Mouse (Mus musculus) hindbrain, embryonic 14.5 days (tissue): ENCODE data around the gene Zfp462. TPM values are rescaled to one million over a fixed set of nuclear protein-coding genes. Genes with fewer than 3 reads are reported as not detected.

ENCODE experiments used
- ATAC-seq: fragments of 200-750 bp; cut with Nextera tagmentation; 2 replicates; pipeline ENCODE4 v1.8.0; 2017; ENCODE audit warnings: moderate number of reproducible peaks, mild to moderate bottlenecking, moderate TSS enrichment, moderate library complexity; ENCODE audit not compliant: low FRiP score
- DNase-seq: peaks from one replicate; pipeline ENCODE4 v3.0.0-alpha.2; 2015; ENCODE audit warnings: low spot score
- H3K27ac ChIP-seq: fragments of 300-500 bp; sonication (generic); 2 replicates; pipeline ENCODE4 v1.5.1; 2014; ENCODE audit warnings: mild to moderate bottlenecking, moderate library complexity
- H3K27me3 ChIP-seq: fragments of 300-500 bp; sonication (generic); 2 replicates; pipeline ENCODE4 v1.6.1; 2014; ENCODE audit warnings: mild to moderate bottlenecking, low read length, mixed read lengths; ENCODE audit not compliant: control insufficient read depth, insufficient read depth
- H3K36me3 ChIP-seq: fragments of 300-500 bp; sonication (generic); replicated peaks from 2 replicates; pipeline ENCODE4 v1.6.1; 2014; ENCODE audit not compliant: control insufficient read depth, insufficient read depth
- H3K4me1 ChIP-seq: fragments of 300-500 bp; sonication (generic); replicated peaks from 2 replicates; pipeline ENCODE4 v1.6.1; 2014; ENCODE audit warnings: antibody characterized with exemption, low read length, mixed read lengths; ENCODE audit not compliant: control insufficient read depth, insufficient read depth
- H3K4me2 ChIP-seq: fragments of 300-500 bp; sonication (generic); replicated peaks from 2 replicates; pipeline ENCODE4 v1.6.1; 2014; ENCODE audit warnings: mild to moderate bottlenecking, moderate library complexity
- H3K4me3 ChIP-seq: fragments of 300-500 bp; sonication (generic); replicated peaks from 2 replicates; pipeline ENCODE4 v1.5.1; 2014; ENCODE audit warnings: mild to moderate bottlenecking, low read length
- H3K9ac ChIP-seq: fragments of 300-500 bp; sonication (generic); 2 replicates; pipeline ENCODE4 v1.6.1; 2014
- H3K9me3 ChIP-seq: fragments of 300-500 bp; sonication (generic); 2 replicates; pipeline ENCODE4 v1.6.1; 2016; ENCODE audit warnings: low read length; ENCODE audit not compliant: control insufficient read depth
- WGBS: fragments of 180-500 bp; shearing (Covaris S2); extraction: QIAGEN DNeasy Blood & Tissue Kit; methylation state at CpG from one replicate; pipeline ENCODE4 v1.1.7; 2014; 5-methylcytosine and 5-hydroxymethylcytosine counted together
- polyA plus RNA-seq: library from polyadenylated mRNA; unstranded; fragments of >200 nt; fragmentation: Nextera tagmentation; extraction: Ambion mirVana; gene quantifications from 2 replicates; pipeline ENCODE4 v1.2.1, GENCODE M21; 2014

The Zfp462 gene
- polyA plus RNA-seq, 1 experiment from 2014 or later = 13.8 TPM

DNA sequence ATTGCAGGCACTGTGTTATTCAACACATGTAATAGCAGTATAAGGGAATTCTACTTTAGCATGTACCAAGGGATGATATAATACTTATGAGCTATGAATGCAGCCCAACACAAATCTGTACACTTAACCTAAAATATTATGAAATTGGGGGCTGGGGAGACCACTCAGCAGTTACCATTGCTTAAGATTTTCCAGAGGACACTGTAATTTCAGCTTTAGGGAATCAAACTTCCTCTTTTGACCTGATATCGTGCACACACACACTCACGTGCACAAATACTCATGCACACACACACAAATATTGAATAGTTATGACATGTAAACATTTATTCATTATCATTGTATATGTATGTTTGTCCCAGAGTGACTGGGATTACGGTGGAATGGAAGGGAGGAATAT lies 179.3 kb downstream of the Zfp462 start:
- Histone ChIP-seq H3K4me1 (0 out of 2 replicates have a peak, but pooled peaks cover 5% of the 10 kb centered on the region), H3K36me3 (no peaks in the 10 kb centered on the region), H3K27me3 (no peaks in the 10 kb centered on the region), H3K4me2 (no peak overlapping the region), H3K9me3 (no peaks in the 10 kb centered on the region), H3K9ac (no peak overlapping the region), H3K4me3 (no peak overlapping the region), H3K27ac (no peak overlapping the region)
- 90% methylated on average over 3 of the region's 3 CpGs for WGBS
- no peak for DNase-seq
- ATAC-seq = no peak

DNA sequence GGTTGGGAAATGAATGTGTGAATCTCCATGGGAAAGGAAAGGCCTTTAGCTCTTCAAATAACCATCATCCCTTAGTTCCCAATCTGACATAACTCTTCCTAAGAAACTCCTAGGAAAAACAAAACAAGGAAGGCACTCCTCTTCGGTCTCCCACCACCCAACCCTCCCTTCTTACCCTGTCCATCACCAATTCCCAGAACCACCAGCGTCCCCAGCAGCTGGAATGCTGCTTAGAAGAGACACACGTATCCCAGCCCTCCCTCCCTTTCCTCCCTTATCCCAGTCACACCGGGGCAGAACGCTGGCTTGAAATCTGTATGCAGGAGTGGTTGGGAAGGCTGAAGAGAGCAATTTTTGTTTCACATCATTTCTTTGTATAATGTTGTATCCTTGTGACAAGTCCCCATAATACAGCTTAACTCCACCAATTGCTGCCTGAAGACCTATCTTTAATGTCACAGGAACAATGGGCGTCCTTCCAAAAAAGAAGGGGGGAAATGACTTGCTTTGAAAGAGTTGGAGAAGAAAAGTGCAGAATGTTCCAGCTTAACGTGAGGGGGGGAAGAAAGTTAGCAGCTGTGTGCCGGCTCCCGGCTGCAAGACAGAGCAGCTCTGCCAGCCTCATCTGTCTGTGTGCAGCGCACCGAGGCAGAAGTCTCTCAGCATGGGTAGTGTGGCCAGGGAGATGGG lies 180.3 kb downstream of the Zfp462 start:
- Histone ChIP-seq H3K9me3 (no peaks in the 10 kb centered on the region), H3K4me1 (0 out of 2 replicates have a peak, but pooled peaks cover 5% of the 10 kb centered on the region), H3K27me3 (no peaks in the 10 kb centered on the region), H3K36me3 (no peaks in the 10 kb centered on the region), H3K9ac (no peak overlapping the region), H3K4me2 (no peak overlapping the region), H3K27ac (no peak overlapping the region), H3K4me3 (no peak overlapping the region)
- 26% methylated on average over 11 of the region's 11 CpGs for WGBS
- ATAC-seq = no peak
- DNase-seq = no peak

DNA sequence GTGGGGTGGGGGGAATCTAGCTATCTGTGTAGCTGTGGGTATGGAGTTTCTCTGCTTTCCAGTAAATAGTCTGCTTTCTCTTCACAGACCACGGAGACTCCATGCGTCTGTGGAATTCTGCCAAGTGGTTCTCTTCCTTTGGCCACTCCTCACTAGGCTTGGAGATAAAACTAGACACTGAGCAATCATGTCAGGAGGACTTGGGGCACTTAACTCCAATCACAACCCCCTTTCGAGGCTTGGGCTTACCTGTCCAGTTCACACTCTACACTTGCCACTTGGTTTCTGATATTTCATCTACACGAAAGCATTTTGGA lies 180.8 kb downstream of the Zfp462 start:
- H3K9me3 ChIP-seq = no peaks in the 10 kb centered on the region
- H3K9ac ChIP-seq = no peak overlapping the region
- ATAC-seq = no peak
- no peak for DNase-seq
- H3K36me3 ChIP-seq = no peaks in the 10 kb centered on the region
- H3K27me3 ChIP-seq = no peaks in the 10 kb centered on the region
- 78% methylated on average over 4 of the region's 4 CpGs for WGBS
- no peak overlapping the region for H3K4me3 ChIP-seq
- 0 out of 2 replicates have a peak, but pooled peaks cover 5% of the 10 kb centered on the region for H3K4me1 ChIP-seq
- H3K4me2 ChIP-seq = no peak overlapping the region
- H3K27ac ChIP-seq = no peak overlapping the region

DNA sequence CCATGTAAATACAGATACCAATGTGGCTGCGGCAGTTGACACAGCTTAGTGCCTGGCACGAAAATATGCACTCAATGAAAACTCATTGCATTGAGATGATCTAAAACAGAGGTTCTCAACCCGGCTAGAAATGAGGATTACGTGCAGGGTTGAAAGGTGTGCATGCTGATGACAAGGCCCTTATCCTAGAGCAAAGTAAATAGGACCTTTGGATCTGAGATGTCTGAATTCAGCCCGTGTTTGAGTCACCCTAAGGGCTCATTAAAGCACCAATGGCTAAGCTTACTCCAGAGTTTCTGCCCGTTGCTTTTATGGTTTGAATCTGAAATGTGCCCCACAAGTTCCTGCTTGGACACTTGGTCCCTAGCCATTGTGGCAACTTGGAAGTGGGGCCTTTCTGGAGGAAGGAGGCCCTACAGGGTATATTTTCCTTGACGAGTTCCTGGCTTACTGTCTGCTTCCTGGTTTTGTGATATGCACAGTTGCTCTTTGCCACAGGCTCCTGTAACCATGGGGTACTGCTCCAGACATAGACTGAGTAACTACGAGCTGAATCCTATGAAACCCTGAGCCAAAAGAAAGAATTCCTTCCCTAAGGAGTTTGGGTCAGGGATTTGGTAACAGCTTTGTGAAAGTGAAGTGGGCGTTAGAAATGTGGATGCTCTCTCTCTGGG lies 182.5 kb downstream of the Zfp462 start:
- no peak overlapping the region for H3K4me3 ChIP-seq
- 87% methylated on average over 9 of the region's 9 CpGs for WGBS
- ATAC-seq (no peak), DNase-seq (no peak)
- no peak overlapping the region for H3K9ac ChIP-seq
- H3K36me3 ChIP-seq = no peaks in the 10 kb centered on the region
- no peaks in the 10 kb centered on the region for H3K27me3 ChIP-seq
- H3K4me1 ChIP-seq = 0 out of 2 replicates have a peak, but pooled peaks cover 5% of the 10 kb centered on the region
- no peak overlapping the region for H3K4me2 ChIP-seq
- H3K27ac ChIP-seq = no peak overlapping the region
- no peaks in the 10 kb centered on the region for H3K9me3 ChIP-seq

DNA sequence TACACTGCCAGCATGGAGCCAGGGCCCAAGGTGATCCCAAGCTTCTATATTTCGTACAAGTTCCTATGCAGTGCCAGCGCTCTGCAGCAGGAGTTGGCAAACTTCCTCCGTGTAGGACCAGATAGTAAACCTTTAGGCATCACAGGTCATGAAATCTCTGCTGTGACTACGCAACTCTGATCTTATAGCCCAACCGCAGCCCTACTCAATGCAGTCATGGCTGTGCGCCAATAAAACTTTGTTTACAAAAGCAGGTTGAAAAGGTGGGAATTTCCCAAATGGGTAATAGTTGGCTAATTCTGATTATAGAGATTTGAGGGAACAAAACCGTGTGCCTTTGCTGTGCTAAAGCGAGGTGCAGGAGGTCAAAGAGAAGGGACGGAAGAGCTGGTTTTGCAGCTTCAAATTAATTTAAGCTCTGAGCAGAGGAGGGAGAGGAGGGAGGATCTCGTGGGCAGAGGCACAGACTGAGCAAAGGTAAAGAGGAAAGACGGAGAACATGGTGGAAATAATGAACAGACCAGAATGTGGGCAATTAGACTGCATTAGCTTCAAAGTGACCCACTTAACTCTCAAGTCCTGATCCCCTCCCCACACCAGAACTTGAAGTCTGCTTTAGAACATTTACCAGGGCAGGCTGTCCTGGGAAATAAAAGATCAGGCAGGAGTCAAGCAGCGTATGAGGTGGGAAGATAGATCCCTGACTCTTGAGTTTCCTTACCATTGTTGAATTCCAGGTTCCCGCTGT lies 183.4 kb downstream of the Zfp462 start:
- ATAC-seq = no peak
- Histone ChIP-seq H3K9ac (no peak overlapping the region), H3K4me3 (no peak overlapping the region), H3K36me3 (no peaks in the 10 kb centered on the region), H3K4me2 (no peak overlapping the region), H3K27ac (no peak overlapping the region), H3K27me3 (no peaks in the 10 kb centered on the region), H3K4me1 (0 out of 2 replicates have a peak, but pooled peaks cover 5% of the 10 kb centered on the region), H3K9me3 (no peaks in the 10 kb centered on the region)
- WGBS = 89% methylated on average over 13 of the region's 13 CpGs
- no peak for DNase-seq
